In the genomic region with DNA sequence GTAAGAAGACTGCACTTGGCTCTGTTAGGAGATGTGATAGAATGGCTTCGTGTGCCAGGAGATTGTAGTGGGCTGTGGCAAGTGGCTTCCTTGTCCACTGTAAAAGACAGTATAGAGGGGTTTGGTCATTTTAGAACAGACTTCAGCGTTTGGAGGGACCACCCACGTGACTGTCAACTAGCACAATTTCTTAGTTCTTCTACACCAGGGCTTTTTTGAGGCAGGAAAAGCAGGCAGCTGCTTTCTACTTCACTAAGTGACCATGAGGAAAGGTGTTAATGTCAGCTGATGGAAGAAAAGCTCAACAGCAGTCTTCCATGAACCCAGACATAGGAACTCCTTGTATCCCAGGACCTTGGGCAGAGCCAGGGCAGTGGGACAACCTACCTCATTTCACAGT, we compare ENCODE assay signal across 10 mouse cellular contexts.
DNase-seq lines count a peak whose midpoint lies in the region; ATAC-seq and TF ChIP-seq lines count a peak whose summit lies in the region.
"Had no signal": no experiment of that assay in that cellular context is flagged by ENCODE, and none has a peak within 500 bp of the region (broad histone marks: within the 10 kb centered on the region; RNA-seq: fewer than 3 reads in every experiment).

No protein-coding gene starts in this region.

- H3K4me2 ChIP-seq in heart, embryonic 13.5 days, result no peak overlapping the region
- no peak overlapping the region for H3K4me2 ChIP-seq in heart, postnatal 0 days (ENCODE audit: low read depth, low read length)
- no peak overlapping the region for H3K4me2 ChIP-seq in neural tube, embryonic 12.5 days (replicated peaks)

- WGBS in heart, embryonic 13.5 days, result 68% methylated on average over 3 of the region's 3 CpGs
- WGBS in heart, postnatal 0 days, result 64% methylated on average over 3 of the region's 3 CpGs
- 93% methylated on average over 3 of the region's 3 CpGs for WGBS in neural tube, embryonic 12.5 days

- H3K9me3 ChIP-seq in heart, embryonic 13.5 days, result no peaks in the 10 kb centered on the region
- no peaks in the 10 kb centered on the region for H3K9me3 ChIP-seq in heart, postnatal 0 days (replicated peaks; ENCODE audit: control insufficient read depth, low read length)
- no peaks in the 10 kb centered on the region for H3K9me3 ChIP-seq in neural tube, embryonic 12.5 days

- intact Hi-C loops in heart, postnatal 25 days (cut with DNase I), result loop anchor here (2.0 to 5.0 kb wide), 3 partner anchors 32 to 118 kb away; no protein-coding TSS in a partner anchor
- intact Hi-C loops in left cerebral cortex, postnatal 10 days (cut with DNase I), result no loop called here

- H3K36me3 ChIP-seq in heart, embryonic 13.5 days, result peaks cover 22% of the 10 kb centered on the region
- H3K36me3 ChIP-seq in heart, postnatal 0 days (replicated peaks; ENCODE audit: control insufficient read depth, insufficient read depth, low read length), result peaks cover 19% of the 10 kb centered on the region
- peaks cover 26% of the 10 kb centered on the region for H3K36me3 ChIP-seq in neural tube, embryonic 12.5 days

- H3K4me1 ChIP-seq in heart, embryonic 13.5 days, result peaks cover 68% of the 10 kb centered on the region
- H3K4me1 ChIP-seq in heart, postnatal 0 days (ENCODE audit: control insufficient read depth, insufficient read depth), result peaks cover 30% of the 10 kb centered on the region
- peaks cover 11% of the 10 kb centered on the region for H3K4me1 ChIP-seq in neural tube, embryonic 12.5 days

- no peak overlapping the region for H3K9ac ChIP-seq in heart, embryonic 13.5 days
- no peak overlapping the region for H3K9ac ChIP-seq in heart, postnatal 0 days (replicated peaks; ENCODE audit: low read depth, low read length)
- H3K9ac ChIP-seq in neural tube, embryonic 12.5 days, result no peak overlapping the region

- no peak for ATAC-seq in heart, embryonic 13.5 days (ENCODE audit: extremely low read depth, insufficient number of reproducible peaks, low FRiP score, low TSS enrichment)
- no peak; the same call in 1 of the 2 replicates for ATAC-seq in heart, postnatal 0 days (ENCODE audit: insufficient read depth, low read depth)
- ATAC-seq in neural tube, embryonic 12.5 days (ENCODE audit: low FRiP score, low read depth), result no peak
- ATAC-seq: forebrain, embryonic 14.5 days had no signal

- no peaks in the 10 kb centered on the region for H3K27me3 ChIP-seq in heart, embryonic 13.5 days (replicated peaks)
- H3K27me3 ChIP-seq in heart, postnatal 0 days (ENCODE audit: control insufficient read depth, insufficient read depth, low read length), result no peaks in the 10 kb centered on the region
- no peaks in the 10 kb centered on the region for H3K27me3 ChIP-seq in neural tube, embryonic 12.5 days (replicated peaks)

- peak overlapping the region; percentile 85 for H3K27ac ChIP-seq in heart, embryonic 13.5 days (replicated peaks)
- peak overlapping the region; percentile 54; the same call in 1 of the 2 replicates for H3K27ac ChIP-seq in layer of hippocampus, adult 2 months
- H3K27ac ChIP-seq in heart, postnatal 0 days (ENCODE audit: low read depth), result peak overlapping the region; percentile 79
- H3K27ac ChIP-seq in neural tube, embryonic 12.5 days, result 0 out of 2 replicates have a peak overlapping the region, but pooled peaks have one; percentile 6
- H3K27ac ChIP-seq: macrophage had no signal

- TF ChIP-seq EP300 in heart, postnatal 0 days (IDR thresholded peaks at IDR 0.05; ENCODE audit: low read depth), result no peak

- no peak overlapping the region for H3K4me3 ChIP-seq in heart, embryonic 13.5 days
- no peak overlapping the region for H3K4me3 ChIP-seq in layer of hippocampus, adult 2 months
- H3K4me3 ChIP-seq in heart, postnatal 0 days (ENCODE audit: low read depth, low read length), result no peak overlapping the region
- no peak overlapping the region for H3K4me3 ChIP-seq in neural tube, embryonic 12.5 days

- no peak for DNase-seq in heart, postnatal 25 days (ENCODE audit: low spot score)
- DNase-seq in layer of hippocampus, adult 2 months (ENCODE audit: low spot score in 2 of 2), result no peak
- DNase-seq in layer of hippocampus, adult 18-20 months (ENCODE audit: low spot score in 2 of 2), result no peak
- DNase-seq in heart, postnatal 0 days (ENCODE audit: low spot score), result no peak
- no peak for DNase-seq in spleen, postnatal 14 days (ENCODE audit: low spot score in 2 of 2)
- DNase-seq in left cerebral cortex, postnatal 10 days (ENCODE audit: extremely low spot score in 1 of 2, low spot score in 2 of 2), result no peak

- TF ChIP-seq CTCF in layer of hippocampus, adult 2 months (conservative IDR thresholded peaks at IDR 0.05), result no peak
- no peak for TF ChIP-seq CTCF in heart, postnatal 0 days (IDR thresholded peaks at IDR 0.05; ENCODE audit: low read depth)

Comparison
In these comparisons a context has a peak if more than half of its experiments do, and no peak if none do; other contexts are left out.
1. H3K27ac ChIP-seq: peak in every context shown above with its lines; median percentile 85 in heart, embryonic 13.5 days; 79 in heart, postnatal 0 days; 54 in layer of hippocampus, adult 2 months; 6 in neural tube, embryonic 12.5 days.